Mouse (Mus musculus) embryonic facial prominence, embryonic 11.5 days (tissue): ENCODE measurements around the gene Fbf1. TPM values are rescaled to one million over a fixed set of nuclear protein-coding genes. Genes with fewer than 3 reads are reported as not detected.

Source experiments
- ATAC-seq: fragments of 200-750 bp; cut with Nextera tagmentation; replicated peaks from 2 replicates; pipeline ENCODE4 v1.8.0; 2017; ENCODE audit warnings: low read depth; ENCODE audit not compliant: insufficient number of reproducible peaks, low FRiP score, low TSS enrichment
- DNase-seq: peaks from one replicate; pipeline ENCODE4 v3.0.0-alpha.2; 2015; ENCODE audit warnings: low spot score
- H3K27ac ChIP-seq: fragments of 300-500 bp; sonication (generic); replicated peaks from 2 replicates; pipeline ENCODE4 v1.5.1; 2014; ENCODE audit warnings: mild to moderate bottlenecking, low read depth, low read length, control low read depth
- H3K27me3 ChIP-seq: fragments of 300-500 bp; sonication (generic); 2 replicates; pipeline ENCODE4 v1.6.1; 2014; ENCODE audit warnings: mild to moderate bottlenecking, low read length, moderate library complexity, mixed read lengths; ENCODE audit not compliant: control insufficient read depth, insufficient read depth
- H3K36me3 ChIP-seq: fragments of 300-500 bp; sonication (generic); replicated peaks from 2 replicates; pipeline ENCODE4 v1.6.1; 2014; ENCODE audit warnings: low read depth, mild to moderate bottlenecking, low read length, moderate library complexity, mixed read lengths; ENCODE audit not compliant: control insufficient read depth, insufficient read depth
- H3K4me1 ChIP-seq: fragments of 300-500 bp; sonication (generic); 2 replicates; pipeline ENCODE4 v1.6.1; 2014; ENCODE audit warnings: low read length, mixed read lengths; ENCODE audit not compliant: control insufficient read depth, insufficient read depth
- H3K4me2 ChIP-seq: fragments of 300-500 bp; sonication (generic); 2 replicates; pipeline ENCODE4 v1.6.1; 2014; ENCODE audit warnings: low read depth, mild to moderate bottlenecking, control low read depth, low read length, moderate library complexity
- H3K4me3 ChIP-seq: fragments of 300-500 bp; sonication (generic); 2 replicates; pipeline ENCODE4 v1.5.1; 2014; ENCODE audit warnings: low read depth, low read length, control low read depth
- H3K9ac ChIP-seq: fragments of 300-500 bp; sonication (generic); replicated peaks from 2 replicates; pipeline ENCODE4 v1.6.1; 2014; ENCODE audit warnings: mild to moderate bottlenecking, control low read depth, low read length
- H3K9me3 ChIP-seq: fragments of 300-500 bp; sonication (generic); replicated peaks from 2 replicates; pipeline ENCODE4 v1.6.1; 2016; ENCODE audit warnings: mild to moderate bottlenecking, low read length, inconsistent platforms, mixed read lengths; ENCODE audit not compliant: control insufficient read depth
- WGBS: fragments of 180-500 bp; shearing (Covaris S2); extraction: QIAGEN DNeasy Blood & Tissue Kit; methylation state at CpG from one replicate; pipeline ENCODE4 v1.1.7; 2014; 5-methylcytosine and 5-hydroxymethylcytosine counted together
- polyA plus RNA-seq: library from polyadenylated mRNA; unstranded; fragments of >200 nt; fragmentation: Nextera tagmentation; extraction: Ambion mirVana; gene quantifications from 2 replicates; pipeline ENCODE4 v1.2.1, GENCODE M21; 2014

Gene Fbf1
- polyA plus RNA-seq, 1 experiment from 2014 or later: 20.3 TPM

GRCm38 (mm10) chr11:116100839-116101238, 67.1 kb downstream of the Fbf1 start:
- H3K4me3 ChIP-seq: no peak overlapping the region
- DNase-seq (no peak), ATAC-seq (no peak)
- H3K4me1 ChIP-seq: peaks cover 7% of the 10 kb centered on the region
- H3K9ac ChIP-seq: no peak overlapping the region
- WGBS: 81% methylated on average over 7 of the region's 7 CpGs
- H3K27me3 ChIP-seq: no peaks in the 10 kb centered on the region
- no peaks in the 10 kb centered on the region for H3K36me3 ChIP-seq
- H3K27ac ChIP-seq: no peak overlapping the region
- H3K4me2 ChIP-seq: no peak overlapping the region
- H3K9me3 ChIP-seq: no peaks in the 10 kb centered on the region

DNA sequence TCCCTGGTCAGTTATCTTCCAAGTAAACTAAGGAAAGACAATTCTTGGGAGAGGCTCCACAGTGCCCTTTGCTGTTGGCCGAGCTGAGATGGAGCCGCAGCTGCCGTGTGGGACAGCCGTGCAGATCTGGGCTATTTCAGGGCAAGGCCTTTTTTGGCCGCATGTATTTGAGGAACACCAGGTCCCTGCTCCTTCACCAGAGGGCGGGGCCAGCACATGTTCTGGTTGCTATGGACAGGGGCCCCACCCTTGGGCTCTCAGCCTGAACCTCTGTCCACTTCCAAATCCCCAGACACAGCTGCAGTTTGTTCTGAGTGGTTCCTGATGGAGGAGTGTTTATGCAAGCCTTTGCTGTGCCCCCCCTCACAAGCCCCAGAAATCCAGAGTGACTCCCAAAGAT, 67.6 kb downstream of the Fbf1 start:
- no peaks in the 10 kb centered on the region for H3K9me3 ChIP-seq
- WGBS: 78% methylated on average over 6 of the region's 6 CpGs

GRCm38 (mm10) chr11:116099462-116099861, 68.5 kb downstream of the Fbf1 start:
- Histone ChIP-seq H3K27me3 (no peaks in the 10 kb centered on the region), H3K4me2 (no peak overlapping the region), H3K4me3 (no peak overlapping the region), H3K9ac (no peak overlapping the region), H3K36me3 (no peaks in the 10 kb centered on the region), H3K4me1 (peaks cover 7% of the 10 kb centered on the region), H3K27ac (no peak overlapping the region), H3K9me3 (no peaks in the 10 kb centered on the region)
- no peak for DNase-seq
- no peak for ATAC-seq
- WGBS: 87% methylated on average over 6 of the region's 6 CpGs

More for the DNA sequence above, 67.6 kb downstream of the Fbf1 start:
- H3K27ac ChIP-seq: no peak overlapping the region
- no peak overlapping the region for H3K4me3 ChIP-seq
- no peaks in the 10 kb centered on the region for H3K27me3 ChIP-seq
- no peaks in the 10 kb centered on the region for H3K36me3 ChIP-seq
- no peak overlapping the region for H3K9ac ChIP-seq
- H3K4me1 ChIP-seq: peaks cover 7% of the 10 kb centered on the region
- H3K4me2 ChIP-seq: no peak overlapping the region
- ATAC-seq (no peak), DNase-seq (no peak)

GRCm38 (mm10) chr11:116098711-116099460, 69.1 kb downstream of the Fbf1 start:
- Histone ChIP-seq H3K9me3 (no peaks in the 10 kb centered on the region), H3K27me3 (no peaks in the 10 kb centered on the region), H3K27ac (no peak overlapping the region), H3K4me1 (peaks cover 3% of the 10 kb centered on the region), H3K4me2 (no peak overlapping the region), H3K9ac (no peak overlapping the region), H3K4me3 (no peak overlapping the region), H3K36me3 (no peaks in the 10 kb centered on the region)
- no peak for DNase-seq
- no peak for ATAC-seq
- WGBS: 71% methylated on average over 14 of the region's 14 CpGs

DNA sequence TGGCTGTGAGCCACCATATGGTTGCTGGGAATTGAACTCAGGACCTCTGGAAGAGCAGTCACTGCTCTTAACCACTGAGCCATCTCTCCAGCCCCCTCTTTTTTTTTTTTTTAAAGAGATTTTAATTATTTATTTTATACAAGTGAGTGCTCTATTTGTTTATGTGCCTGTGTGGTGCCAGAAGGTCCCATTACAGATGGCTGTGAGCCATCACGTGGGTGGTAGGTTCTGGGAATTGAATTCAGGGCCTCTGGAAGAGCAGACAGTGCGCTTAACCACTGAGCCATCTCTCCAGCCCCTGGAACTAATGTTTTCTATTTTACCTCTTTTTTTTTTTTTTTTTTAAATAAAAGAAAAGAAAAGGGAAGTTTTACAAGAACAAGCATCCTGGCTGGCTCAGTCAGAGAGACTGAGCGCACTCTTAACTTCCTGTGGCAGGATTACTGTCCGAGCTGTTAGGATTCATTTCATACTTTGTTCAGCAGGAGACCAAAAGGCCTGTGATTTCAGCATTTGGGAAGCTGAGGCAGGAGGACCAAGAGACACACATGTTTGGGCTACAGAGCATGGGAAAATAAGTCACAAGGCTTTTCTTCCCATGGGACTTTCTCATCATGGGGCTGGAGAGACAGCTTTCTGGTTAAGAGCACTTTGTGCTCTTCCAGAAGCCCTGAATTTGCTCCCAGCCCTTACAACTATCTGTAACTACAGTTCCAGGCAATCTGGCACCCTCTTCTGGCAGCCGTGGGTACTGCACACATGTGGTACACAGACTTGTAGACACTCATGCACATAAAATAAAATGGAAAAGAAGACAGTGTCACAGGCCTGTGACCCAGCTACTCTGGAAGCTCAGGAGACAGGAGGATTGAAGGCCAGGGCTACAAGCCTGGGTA, 71.5 kb downstream of the Fbf1 start:
- H3K4me3 ChIP-seq: no peak overlapping the region
- WGBS: 92% methylated on average over 5 of the region's 5 CpGs
- no peaks in the 10 kb centered on the region for H3K27me3 ChIP-seq
- H3K4me2 ChIP-seq: no peak overlapping the region
- no peaks in the 10 kb centered on the region for H3K9me3 ChIP-seq
- DNase-seq (no peak), ATAC-seq (no peak)
- no peaks in the 10 kb centered on the region for H3K4me1 ChIP-seq
- no peaks in the 10 kb centered on the region for H3K36me3 ChIP-seq
- H3K27ac ChIP-seq: no peak overlapping the region
- no peak overlapping the region for H3K9ac ChIP-seq

GRCm38 (mm10) chr11:116095573-116095972, 72.4 kb downstream of the Fbf1 start:
- no peaks in the 10 kb centered on the region for H3K4me1 ChIP-seq
- ATAC-seq (no peak), DNase-seq (no peak)
- no peak overlapping the region for H3K4me2 ChIP-seq
- no peaks in the 10 kb centered on the region for H3K27me3 ChIP-seq
- H3K9ac ChIP-seq: no peak overlapping the region
- no peak overlapping the region for H3K4me3 ChIP-seq
- no peaks in the 10 kb centered on the region for H3K9me3 ChIP-seq
- H3K36me3 ChIP-seq: no peaks in the 10 kb centered on the region
- H3K27ac ChIP-seq: no peak overlapping the region
- WGBS: 65% methylated on average over 3 of the region's 3 CpGs

- 61% methylated on average over 16 of the region's 16 CpGs for WGBS
- Histone ChIP-seq H3K27me3 (no peaks in the 10 kb centered on the region), H3K4me2 (no peak overlapping the region), H3K4me3 (no peak overlapping the region), H3K4me1 (no peaks in the 10 kb centered on the region), H3K27ac (no peak overlapping the region), H3K36me3 (no peaks in the 10 kb centered on the region), H3K9me3 (no peaks in the 10 kb centered on the region), H3K9ac (no peak overlapping the region)
- ATAC-seq (no peak), DNase-seq (no peak)
Observed at GRCm38 (mm10) chr11:116093771-116094565, 74.0 kb downstream of the Fbf1 start.
